Mouse (Mus musculus): ENCODE results near the gene Cep19.

DNA sequence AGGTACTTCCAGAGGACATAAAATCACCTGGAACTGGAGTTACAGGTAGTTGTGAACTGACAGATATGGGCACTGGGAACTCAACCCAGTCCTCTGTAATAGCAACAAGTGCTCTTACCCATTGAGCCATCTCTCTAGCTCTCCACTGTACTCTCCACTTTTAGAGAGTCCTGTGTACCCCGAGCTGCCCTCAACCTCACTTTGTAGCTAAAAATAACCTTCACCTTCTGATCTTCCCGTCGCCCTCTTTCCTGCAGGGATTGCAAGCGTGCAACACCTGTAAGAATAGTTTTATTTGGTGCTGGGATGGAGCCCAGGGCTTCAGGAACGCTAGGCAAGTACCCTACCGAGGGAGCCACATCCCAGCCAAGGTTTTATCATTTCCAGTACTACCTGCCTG is 16.2 kb downstream of the Cep19 start:
- TF ChIP-seq CTCF (IDR thresholded peaks at IDR 0.05; ENCODE audit: low read depth) (no peak), EP300 (optimal IDR thresholded peaks at IDR 0.05) (no peak)
